8 mouse cellular contexts compared by ENCODE assay signal in genomic region chr1:78657671-78658440, GRCm38 (mm10). TPM values are rescaled to one million over a fixed set of nuclear protein-coding genes. Genes with fewer than 3 reads are reported as not detected.
A peak's percentile ranks its signal among the peaks of the same experiment; 100 is the strongest.
DNase-seq lines count a peak whose midpoint lies in the region; ATAC-seq and TF ChIP-seq lines count a peak whose summit lies in the region.

TSS of gene Acsl3 (plus strand) at chr1:78657825.
TSS of gene Utp14b (plus strand) at chr1:78658038.

- no peaks in the 10 kb centered on the region for H3K36me3 ChIP-seq in hindbrain, embryonic 11.5 days (ENCODE audit: control insufficient read depth, insufficient read depth, low read length)
- no peaks in the 10 kb centered on the region for H3K36me3 ChIP-seq in lung, postnatal 0 days (ENCODE audit: insufficient read depth, low read length)

- TF ChIP-seq EP300 in lung, postnatal 0 days (IDR thresholded peaks at IDR 0.05) = no peak

- H3K9me3 ChIP-seq in hindbrain, embryonic 11.5 days (ENCODE audit: control insufficient read depth, low read length) = no peaks in the 10 kb centered on the region
- H3K9me3 ChIP-seq in lung, postnatal 0 days (ENCODE audit: low read length) = no peaks in the 10 kb centered on the region

- H3K4me1 ChIP-seq in hindbrain, embryonic 11.5 days (replicated peaks; ENCODE audit: control insufficient read depth, insufficient read depth, low read length) = 0 out of 2 replicates have a peak, but pooled peaks cover 4% of the 10 kb centered on the region
- H3K4me1 ChIP-seq in lung, postnatal 0 days (ENCODE audit: insufficient read depth, low read depth, low read length) = peaks cover 6% of the 10 kb centered on the region; the same call in 1 of the 2 replicates

- peak within 1 kb of the TSS; percentile 96 for H3K4me3 ChIP-seq in hindbrain, embryonic 11.5 days (ENCODE audit: low read depth, low read length)
- peak within 1 kb of the TSS; percentile 85 for H3K4me3 ChIP-seq in lung, postnatal 0 days (ENCODE audit: low read depth, low read length)

- DNase-seq in NIH3T3 (ENCODE audit: low read depth) = peak; percentile 98
- peak; percentile 97 for DNase-seq in cerebellum, adult 9-11 months
- peak; percentile 93 to 96 for DNase-seq in frontal cortex, adult 2 months (ENCODE audit: extremely low spot score in 1 of 2, low spot score in 1 of 2)
- DNase-seq in hindbrain, embryonic 11.5 days (ENCODE audit: low spot score) = peak; percentile 98
- peak; percentile 96 to 98 for DNase-seq in layer of hippocampus, postnatal 10 days (ENCODE audit: low spot score in 2 of 2)
- DNase-seq in lung, postnatal 0 days (ENCODE audit: low spot score) = peak; percentile 98
- peak; percentile 97 for DNase-seq in ovary, postnatal 10 days (ENCODE audit: low spot score)
- peak; percentile 96 for DNase-seq in thymus, postnatal 0 days (ENCODE audit: low spot score)

- peak within 1 kb of the TSS; percentile 70 for H3K4me2 ChIP-seq in hindbrain, embryonic 11.5 days (replicated peaks; ENCODE audit: low read depth, low read length)
- H3K4me2 ChIP-seq in lung, postnatal 0 days (replicated peaks; ENCODE audit: low read depth, low read length) = peak within 1 kb of the TSS; percentile 96

- H3K9ac ChIP-seq in hindbrain, embryonic 11.5 days (ENCODE audit: low read depth, low read length) = peak within 1 kb of the TSS; percentile 97
- H3K9ac ChIP-seq in lung, postnatal 0 days (replicated peaks; ENCODE audit: low read depth) = peak within 1 kb of the TSS; percentile 72

- no peaks in the 10 kb centered on the region for H3K27me3 ChIP-seq in hindbrain, embryonic 11.5 days (ENCODE audit: control insufficient read depth, insufficient read depth, low read length)
- H3K27me3 ChIP-seq in lung, postnatal 0 days (replicated peaks; ENCODE audit: insufficient read depth, low read length) = no peaks in the 10 kb centered on the region

- H3K27ac ChIP-seq in hindbrain, embryonic 11.5 days (ENCODE audit: low read depth, low read length) = peak within 1 kb of the TSS; percentile 96
- H3K27ac ChIP-seq in lung, postnatal 0 days (ENCODE audit: low read length) = peak within 1 kb of the TSS; percentile 86

- peak; percentile 100 for ATAC-seq in hindbrain, embryonic 11.5 days (ENCODE audit: low FRiP score)
- ATAC-seq in lung, postnatal 0 days = peak; percentile 99

- WGBS in hindbrain, embryonic 11.5 days = under 1% methylated on average over 95 of the region's 104 CpGs
- under 1% methylated on average over 66 of the region's 104 CpGs for WGBS in lung, postnatal 0 days

- TF ChIP-seq CTCF in lung, postnatal 0 days (IDR thresholded peaks at IDR 0.05) = no peak

RNA-seq across cellular contexts. Expression of gene Acsl3, which starts in this region (rescaled TPM):
- 88.6 and 94.2 TPM in 2 replicates for polyA plus RNA-seq in frontal cortex, adult 2 months (2012; rRNA removed)
- polyA plus RNA-seq in hindbrain, embryonic 11.5 days (2014; fragmentation: Nextera tagmentation; extraction: Ambion mirVana) = 88.6 and 99.9 TPM in 2 replicates
- total RNA-seq in layer of hippocampus, postnatal 10 days (2021) = 100 to 1,000 TPM; 134 to 144 TPM
- 22.7 and 23.3 TPM in 2 replicates for polyA plus RNA-seq in lung, postnatal 0 days (2015; fragmentation: Nextera tagmentation; extraction: Ambion mirVana)
- polyA plus RNA-seq in thymus, postnatal 0 days (2015; fragmentation: Nextera tagmentation; extraction: Ambion mirVana) = 31.1 and 32.4 TPM in 2 replicates

RNA-seq across cellular contexts. Expression of gene Utp14b, which starts in this region (rescaled TPM):
- polyA plus RNA-seq in frontal cortex, adult 2 months (2012; rRNA removed) = 5.7 and 7.9 TPM in 2 replicates
- polyA plus RNA-seq in hindbrain, embryonic 11.5 days (2014; fragmentation: Nextera tagmentation; extraction: Ambion mirVana) = 6.0 and 11.8 TPM in 2 replicates
- total RNA-seq in layer of hippocampus, postnatal 10 days (2021) = 10 to 100 TPM; 17.0 to 18.2 TPM
- polyA plus RNA-seq in lung, postnatal 0 days (2015; fragmentation: Nextera tagmentation; extraction: Ambion mirVana) = 0.96 and 0.97 TPM in 2 replicates
- 3.1 and 3.5 TPM in 2 replicates for polyA plus RNA-seq in thymus, postnatal 0 days (2015; fragmentation: Nextera tagmentation; extraction: Ambion mirVana)

Comparison
In these comparisons a context has a peak if more than half of its experiments do, and no peak if none do; other contexts are left out.
1. Peak in every context shown above with its lines: DNase-seq, ATAC-seq, H3K4me3 ChIP-seq and H3K27ac ChIP-seq.